Mouse (Mus musculus) bone marrow macrophage, adult 2 months (primary cell): ENCODE data around the gene Kcnj12.

Experiments
- CTCF ChIP-seq: IDR thresholded peaks from 2 replicates; pipeline ENCODE4 v1.5.1; 2012; ENCODE audit warnings: low read depth, mild to moderate bottlenecking, low read length, moderate library complexity
- POLR2A ChIP-seq: IDR thresholded peaks from 2 replicates; pipeline ENCODE4 v1.6.1; 2012; ENCODE audit warnings: mild to moderate bottlenecking, low read depth, low read length, borderline replicate concordance

- peak; percentile 53 for TF ChIP-seq CTCF
- TF ChIP-seq POLR2A: no peak
These were observed 69.4 kb downstream of the Kcnj12 start for GRCm38 (mm10) chr11:61091642-61092262.
